Mouse (Mus musculus) lung, postnatal 0 days (tissue): ENCODE data around the gene Zfp408.

Experiments
- CTCF ChIP-seq: IDR thresholded peaks from 2 replicates; pipeline ENCODE4 v1.5.1; 2016; ENCODE audit warnings: antibody characterized with exemption, mild to moderate bottlenecking
- EP300 ChIP-seq: IDR thresholded peaks from 2 replicates; pipeline ENCODE4 v1.6.1; 2016; ENCODE audit warnings: antibody characterized with exemption, mild to moderate bottlenecking, control low read depth

- TF ChIP-seq EP300 (no peak), CTCF (no peak)
Observed at GRCm38 (mm10) chr2:91669326-91669725, 19.7 kb upstream of the Zfp408 start.
